Mouse (Mus musculus): ENCODE data around the gene Stil.

DNA sequence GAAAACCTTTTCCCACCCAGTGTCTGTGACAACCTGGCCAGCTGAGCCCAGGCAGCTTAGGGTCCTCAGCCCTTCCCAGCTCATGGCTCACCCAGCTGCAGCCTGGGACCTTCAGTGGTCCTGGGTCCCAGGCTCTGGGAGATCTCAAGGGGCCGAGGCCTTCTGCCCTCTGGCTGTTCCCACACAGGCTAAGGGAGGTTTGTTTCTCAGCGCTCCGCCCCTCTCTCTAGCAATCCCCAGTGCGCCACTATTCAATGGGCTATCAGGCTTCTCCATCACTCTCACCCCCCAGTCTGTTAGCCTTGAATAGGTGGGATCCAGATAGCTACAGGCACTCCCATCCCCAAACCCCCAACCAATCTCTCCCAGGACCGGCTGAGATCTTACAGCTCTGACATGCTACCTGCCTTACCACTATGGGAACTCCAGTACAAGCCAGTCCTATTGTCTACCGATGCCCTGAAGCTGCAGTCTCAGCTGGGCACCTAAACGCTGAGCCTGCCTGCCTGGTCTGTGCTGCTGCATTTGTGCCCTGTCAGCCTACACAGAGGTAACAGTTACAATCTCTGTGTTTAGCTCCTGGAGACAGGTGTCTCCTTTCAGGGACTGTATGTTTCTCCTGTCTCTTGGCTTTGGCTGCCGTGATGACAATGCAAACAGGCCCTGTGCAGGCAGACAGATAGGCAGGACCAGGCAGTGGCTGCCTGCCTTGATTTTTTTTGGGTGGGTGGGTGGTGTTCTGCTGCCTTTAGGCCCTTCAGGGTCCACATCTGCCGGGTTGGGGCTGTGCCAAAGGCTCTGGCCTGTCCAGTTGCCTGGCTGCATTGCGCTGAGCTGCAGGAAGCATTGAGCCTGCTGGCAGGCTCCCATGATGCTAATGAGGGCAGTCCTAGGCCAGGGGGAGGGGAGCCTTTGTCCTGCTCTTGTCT, 79.2 kb downstream of the Stil start:
- no peak for TF ChIP-seq GATA1 (IDR thresholded peaks at IDR 0.05; ENCODE audit: borderline replicate concordance, low read length)
- TF ChIP-seq FLI1 (IDR thresholded peaks at IDR 0.05; ENCODE audit: low read length) = no peak

All from megakaryocyte, embryonic 14.5 days (primary cell).